Mouse (Mus musculus): Measurements from ENCODE around the gene Sec16b. TPM values are rescaled to one million over a fixed set of nuclear protein-coding genes. Genes with fewer than 3 reads are reported as not detected.

The Sec16b gene
- total and polyA plus RNA-seq, 3 experiments = 13.9 to 19.6 (median 14.6) TPM

- H3K27ac ChIP-seq (ENCODE audit: insufficient read depth, low read depth) = no peak overlapping the region
- peaks cover 17 to 76% of the 10 kb centered on the region in 2 experiments for H3K36me3 ChIP-seq (replicated peaks in 1 of 2; ENCODE audit: control insufficient read depth in 1 of 2, insufficient read depth in 1 of 2, low read length in 1 of 2)
- H3K4me2 ChIP-seq (ENCODE audit: insufficient read depth, low read depth, poor library complexity, severe bottlenecking) = no peak overlapping the region
- H3K4me3 ChIP-seq (replicated peaks in 1 of 3; ENCODE audit: low read depth in 2 of 3, low read length in 2 of 3, poor library complexity in 1 of 3) = no peak overlapping the region
- H3K9ac ChIP-seq (ENCODE audit: insufficient read depth, low read depth) = no peak overlapping the region
- TF ChIP-seq RAD21 (IDR thresholded peaks at IDR 0.05; ENCODE audit: low read depth, low read length) (peak; percentile 4), EP300 (IDR thresholded peaks at IDR 0.05; ENCODE audit: low read length) (no peak), SMC3 (IDR thresholded peaks at IDR 0.05; ENCODE audit: low read depth, low read length) (peak; percentile 46), ETS1 (conservative IDR thresholded peaks at IDR 0.05; ENCODE audit: low read depth, low read length) (no peak), CTCF (conservative IDR thresholded peaks at IDR 0.05 in 1 of 2, IDR thresholded peaks at IDR 0.05 in 1 of 2; ENCODE audit: low read depth in 2 of 2, low read length in 2 of 2) (peak; percentile 43 to 67; a peak in 3 of 4 replicates), POLR2AphosphoS2 (IDR thresholded peaks at IDR 0.05; ENCODE audit: low read depth, low read length) (no peak), TBP (conservative IDR thresholded peaks at IDR 0.05; ENCODE audit: low read depth, low read length) (no peak)
- dilution Hi-C loops (cut with MboI; ENCODE audit: extremely low pct_ligation_motif_present, extremely low pct_unique_long_range_greater_than_20kb, low sequenced_read_pairs) (no loop called here), in situ Hi-C loops (cut with MboI; ENCODE audit: low pct_ligation_motif_present, low pct_unique_long_range_greater_than_20kb, low sequenced_read_pairs) (loop anchor here (25.0 kb wide), 1 partner anchor 1101 kb away; no protein-coding TSS in a partner anchor)
- H3K9me3 ChIP-seq (replicated peaks; ENCODE audit: low read length) = no peaks in the 10 kb centered on the region
- no peaks in the 10 kb centered on the region for H3K79me2 ChIP-seq (replicated peaks; ENCODE audit: control insufficient read depth, extremely low read depth, insufficient read depth, poor library complexity, severe bottlenecking)
- peak; percentile 46 for DNase-seq (ENCODE audit: extremely low read depth)
- peaks cover 5 to 12% of the 10 kb centered on the region in 2 experiments; a peak in 3 of 4 replicates for H3K4me1 ChIP-seq (ENCODE audit: control insufficient read depth in 1 of 2, insufficient read depth in 2 of 2)
- H3K27me3 ChIP-seq (replicated peaks) = no peaks in the 10 kb centered on the region
Measured at GRCm38 (mm10) chr1:157560654-157561386, 54.3 kb downstream of the Sec16b start.

- in situ Hi-C loops (cut with MboI; ENCODE audit: low pct_ligation_motif_present, low pct_unique_long_range_greater_than_20kb, low sequenced_read_pairs) = loop anchor here (25.0 kb wide), 1 partner anchor 1094 kb away; no protein-coding TSS in a partner anchor
- H3K9ac ChIP-seq (ENCODE audit: insufficient read depth, low read depth) = no peak overlapping the region
- dilution Hi-C loops (cut with MboI; ENCODE audit: extremely low pct_ligation_motif_present, extremely low pct_unique_long_range_greater_than_20kb, low sequenced_read_pairs) = no loop called here
Measured at GRCm38 (mm10) chr1:157567819-157568218, 61.3 kb downstream of the Sec16b start.

More at GRCm38 (mm10) chr1:157567819-157568218, 61.3 kb downstream of the Sec16b start:
- no peak overlapping the region for H3K4me2 ChIP-seq (ENCODE audit: insufficient read depth, low read depth, poor library complexity, severe bottlenecking)
- no peak for DNase-seq (ENCODE audit: extremely low read depth)
- no peak overlapping the region for H3K27ac ChIP-seq (ENCODE audit: insufficient read depth, low read depth)
- no peaks in the 10 kb centered on the region for H3K9me3 ChIP-seq (replicated peaks; ENCODE audit: low read length)
- no peaks in the 10 kb centered on the region for H3K4me1 ChIP-seq (ENCODE audit: control insufficient read depth in 1 of 2, insufficient read depth in 2 of 2)
- TF ChIP-seq SMC3 (IDR thresholded peaks at IDR 0.05; ENCODE audit: low read depth, low read length) (no peak), ELF1 (IDR thresholded peaks at IDR 0.05; ENCODE audit: low read depth, low read length) (no peak), JUN (IDR thresholded peaks at IDR 0.05; ENCODE audit: insufficient read depth, low read depth, low read length) (no peak), JUND (conservative IDR thresholded peaks at IDR 0.05; ENCODE audit: low read depth, low read length) (no peak), HCFC1 (IDR thresholded peaks at IDR 0.05; ENCODE audit: low read depth, low read length) (no peak), TBP (conservative IDR thresholded peaks at IDR 0.05; ENCODE audit: low read depth, low read length) (no peak), USF1 (IDR thresholded peaks at IDR 0.05; ENCODE audit: low read depth, low read length) (no peak), ZNF384 (IDR thresholded peaks at IDR 0.05; ENCODE audit: low read depth, low read length) (no peak), TCF12 (IDR thresholded peaks at IDR 0.05; ENCODE audit: low read depth, low read length) (no peak)
- no peaks in the 10 kb centered on the region for H3K27me3 ChIP-seq (replicated peaks)
- no peaks in the 10 kb centered on the region for H3K79me2 ChIP-seq (replicated peaks; ENCODE audit: control insufficient read depth, extremely low read depth, insufficient read depth, poor library complexity, severe bottlenecking)
- H3K36me3 ChIP-seq (replicated peaks in 1 of 2; ENCODE audit: control insufficient read depth in 1 of 2, insufficient read depth in 1 of 2, low read length in 1 of 2) = peaks cover 27 to 57% of the 10 kb centered on the region in 2 experiments
- no peak overlapping the region for H3K4me3 ChIP-seq (replicated peaks in 1 of 3; ENCODE audit: low read depth in 2 of 3, low read length in 2 of 3, poor library complexity in 1 of 3)
